Mouse (Mus musculus): ENCODE results near the gene Dpf3. TPM values are rescaled to one million over a fixed set of nuclear protein-coding genes. Genes with fewer than 3 reads are reported as not detected.

Gene Dpf3
- polyA plus RNA-seq, 1 experiment = 4.0 TPM

DNA sequence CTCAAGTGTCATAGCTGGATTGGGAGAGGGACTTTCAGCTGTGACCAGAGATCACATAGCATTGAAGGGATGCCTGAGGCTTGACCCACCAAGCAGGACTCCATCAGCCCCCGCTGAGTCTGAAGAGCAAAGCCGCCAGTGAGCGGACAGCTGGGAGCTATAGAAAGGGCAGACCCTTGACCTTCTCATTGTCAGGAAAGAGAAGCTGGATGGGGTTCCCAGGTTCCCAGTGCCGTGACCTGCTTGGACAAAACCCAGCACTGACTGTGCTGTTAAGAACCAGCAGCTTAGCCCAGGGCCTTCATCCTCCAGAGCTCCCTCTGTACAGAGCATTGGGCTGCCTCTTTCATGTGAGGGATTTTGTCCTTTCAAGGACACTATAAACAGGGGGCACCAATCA is 260.5 kb downstream of the Dpf3 start:
- TF ChIP-seq CTCF (conservative IDR thresholded peaks at IDR 0.05; ENCODE audit: insufficient read depth, insufficient read length, low read depth, low read length) (no peak), POLR2A (IDR thresholded peaks at IDR 0.05; ENCODE audit: low read depth, low read length) (no peak)
- Histone ChIP-seq H3K4me1 (ENCODE audit: control insufficient read depth, insufficient read depth, low read length) (no peaks in the 10 kb centered on the region), H3K4me3 (ENCODE audit: insufficient read depth, low read depth, low read length) (no peak overlapping the region), H3K27me3 (replicated peaks; ENCODE audit: control insufficient read depth, insufficient read depth, low read length) (no peaks in the 10 kb centered on the region), H3K27ac (ENCODE audit: insufficient read depth, low read depth, low read length) (no peak overlapping the region), H3K36me3 (ENCODE audit: control insufficient read depth, insufficient read depth, low read length) (no peaks in the 10 kb centered on the region)
- no peak for DNase-seq
- 83% methylated on average over 4 of the region's 4 CpGs for WGBS

DNA sequence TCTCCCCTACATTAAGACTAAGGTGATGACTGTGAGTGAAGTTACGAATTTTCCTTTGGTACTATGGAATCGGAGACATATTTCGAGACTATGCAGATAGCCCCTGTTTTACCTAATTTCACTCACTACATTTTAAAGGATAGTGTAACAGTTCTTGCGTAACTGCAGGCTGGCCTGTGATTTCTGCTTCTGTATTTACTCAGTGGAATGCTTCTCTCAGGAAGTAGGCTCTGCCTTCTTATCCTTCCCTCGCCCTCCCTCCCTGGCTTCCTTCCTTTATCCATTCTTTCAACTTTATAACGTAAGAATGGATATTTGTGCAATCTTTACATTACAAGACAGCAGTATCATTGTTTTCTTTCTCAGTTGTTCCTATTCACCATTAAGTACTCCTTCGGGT is 266.6 kb downstream of the Dpf3 start:
- no peaks in the 10 kb centered on the region for H3K27me3 ChIP-seq (replicated peaks; ENCODE audit: control insufficient read depth, insufficient read depth, low read length)
- no peak for DNase-seq
- H3K27ac ChIP-seq (ENCODE audit: insufficient read depth, low read depth, low read length) = no peak overlapping the region
- TF ChIP-seq CTCF (conservative IDR thresholded peaks at IDR 0.05; ENCODE audit: insufficient read depth, insufficient read length, low read depth, low read length) (no peak), POLR2A (IDR thresholded peaks at IDR 0.05; ENCODE audit: low read depth, low read length) (no peak)
- 74% methylated on average over 7 of the region's 7 CpGs for WGBS
- H3K36me3 ChIP-seq (ENCODE audit: control insufficient read depth, insufficient read depth, low read length) = no peaks in the 10 kb centered on the region
- H3K4me1 ChIP-seq (ENCODE audit: control insufficient read depth, insufficient read depth, low read length) = no peaks in the 10 kb centered on the region
- H3K4me3 ChIP-seq (ENCODE audit: insufficient read depth, low read depth, low read length) = no peak overlapping the region

DNA sequence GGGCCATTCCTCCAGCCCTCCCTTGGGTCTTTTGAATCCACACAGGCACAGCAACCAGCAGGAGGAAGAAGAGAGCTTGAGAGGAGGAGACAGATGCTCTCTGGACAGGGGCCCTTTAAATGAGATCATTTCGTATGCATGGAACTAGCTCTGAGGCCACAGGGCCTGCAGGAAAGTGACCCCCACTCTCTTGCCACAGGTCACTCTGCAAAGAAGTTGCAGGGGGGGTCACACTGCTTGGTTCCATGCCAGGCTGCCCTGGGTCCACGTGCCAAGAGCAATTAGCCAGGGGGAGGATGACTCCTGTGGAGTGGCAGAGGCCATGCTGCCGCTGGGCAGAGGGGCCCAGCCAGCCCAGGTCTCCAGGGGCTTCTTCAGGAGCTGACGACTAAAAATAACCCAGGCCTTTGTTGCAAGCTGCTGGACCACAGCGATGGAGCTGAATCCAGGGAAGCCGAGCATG is 273.6 kb downstream of the Dpf3 start:
- no peak for DNase-seq
- TF ChIP-seq CTCF (conservative IDR thresholded peaks at IDR 0.05; ENCODE audit: insufficient read depth, insufficient read length, low read depth, low read length) (no peak), POLR2A (IDR thresholded peaks at IDR 0.05; ENCODE audit: low read depth, low read length) (no peak)
- Histone ChIP-seq H3K36me3 (ENCODE audit: control insufficient read depth, insufficient read depth, low read length) (no peaks in the 10 kb centered on the region), H3K4me3 (ENCODE audit: insufficient read depth, low read depth, low read length) (no peak overlapping the region), H3K4me1 (ENCODE audit: control insufficient read depth, insufficient read depth, low read length) (no peaks in the 10 kb centered on the region), H3K27ac (ENCODE audit: insufficient read depth, low read depth, low read length) (no peak overlapping the region), H3K27me3 (replicated peaks; ENCODE audit: control insufficient read depth, insufficient read depth, low read length) (no peaks in the 10 kb centered on the region)
- 35% methylated on average over 6 of the region's 6 CpGs for WGBS

DNA sequence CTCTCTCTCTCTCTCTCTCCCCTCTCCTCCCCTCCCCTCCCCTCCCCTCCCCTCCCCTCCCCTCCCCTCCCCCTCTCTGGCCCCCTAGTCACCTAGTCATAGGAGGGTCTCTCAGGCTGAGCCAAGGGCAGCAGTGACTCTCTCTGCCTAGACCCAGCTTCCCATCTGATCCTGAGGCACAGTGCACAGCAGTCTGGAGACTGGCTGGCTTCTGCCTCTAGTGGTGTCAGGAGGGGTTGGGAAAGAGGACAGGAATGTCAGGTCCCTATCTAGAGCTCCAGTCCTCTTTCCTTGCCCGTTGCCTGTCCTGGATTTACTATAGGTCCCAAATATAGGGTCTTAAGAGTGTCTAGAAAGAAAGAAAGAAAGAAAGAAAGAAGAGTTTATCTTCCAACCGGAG is 275.5 kb downstream of the Dpf3 start:
- Histone ChIP-seq H3K4me3 (ENCODE audit: insufficient read depth, low read depth, low read length) (no peak overlapping the region), H3K27me3 (replicated peaks; ENCODE audit: control insufficient read depth, insufficient read depth, low read length) (no peaks in the 10 kb centered on the region), H3K36me3 (ENCODE audit: control insufficient read depth, insufficient read depth, low read length) (no peaks in the 10 kb centered on the region), H3K27ac (ENCODE audit: insufficient read depth, low read depth, low read length) (no peak overlapping the region), H3K4me1 (ENCODE audit: control insufficient read depth, insufficient read depth, low read length) (no peaks in the 10 kb centered on the region)
- TF ChIP-seq CTCF (conservative IDR thresholded peaks at IDR 0.05; ENCODE audit: insufficient read depth, insufficient read length, low read depth, low read length) (no peak), POLR2A (IDR thresholded peaks at IDR 0.05; ENCODE audit: low read depth, low read length) (no peak)
- WGBS = 87% methylated on average over 2 of the region's 2 CpGs
- no peak for DNase-seq

DNA sequence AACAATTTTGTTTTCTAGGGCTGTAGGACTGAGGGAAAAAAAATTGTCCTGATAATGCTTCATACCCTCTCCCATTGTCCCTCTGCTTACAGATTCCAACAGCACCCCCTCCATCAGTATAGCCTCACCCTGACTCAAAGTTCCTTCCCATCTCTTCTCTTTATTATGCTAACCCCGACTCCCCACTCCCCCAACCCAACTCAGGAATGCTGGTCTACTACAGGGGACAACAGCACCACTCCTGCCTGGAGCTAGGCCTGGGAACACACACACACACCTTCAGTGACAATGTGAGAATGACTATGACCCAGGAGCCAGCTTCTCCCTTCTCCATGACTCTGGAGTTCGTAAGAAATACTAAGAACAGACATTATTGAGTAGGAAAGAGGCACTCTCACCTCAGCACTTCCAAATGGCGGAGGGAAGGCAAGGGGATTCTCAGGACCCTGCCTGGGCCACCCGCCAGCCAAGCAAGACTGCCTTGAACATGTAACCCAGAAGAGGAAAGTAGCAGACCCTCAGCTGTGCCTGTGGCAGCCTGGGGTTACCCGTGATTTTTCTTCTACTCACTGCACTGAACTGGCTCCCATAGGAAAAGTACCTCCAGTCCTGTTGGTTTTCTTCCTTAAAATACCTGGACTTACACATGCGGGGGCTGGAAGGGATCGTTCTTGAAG is 276.2 kb downstream of the Dpf3 start:
- WGBS = 83% methylated on average over 7 of the region's 7 CpGs
- Histone ChIP-seq H3K4me1 (ENCODE audit: control insufficient read depth, insufficient read depth, low read length) (no peaks in the 10 kb centered on the region), H3K4me3 (ENCODE audit: insufficient read depth, low read depth, low read length) (no peak overlapping the region), H3K27me3 (replicated peaks; ENCODE audit: control insufficient read depth, insufficient read depth, low read length) (no peaks in the 10 kb centered on the region), H3K27ac (ENCODE audit: insufficient read depth, low read depth, low read length) (no peak overlapping the region), H3K36me3 (ENCODE audit: control insufficient read depth, insufficient read depth, low read length) (no peaks in the 10 kb centered on the region)
- TF ChIP-seq CTCF (conservative IDR thresholded peaks at IDR 0.05; ENCODE audit: insufficient read depth, insufficient read length, low read depth, low read length) (no peak), POLR2A (IDR thresholded peaks at IDR 0.05; ENCODE audit: low read depth, low read length) (no peak)
- DNase-seq = no peak

DNA sequence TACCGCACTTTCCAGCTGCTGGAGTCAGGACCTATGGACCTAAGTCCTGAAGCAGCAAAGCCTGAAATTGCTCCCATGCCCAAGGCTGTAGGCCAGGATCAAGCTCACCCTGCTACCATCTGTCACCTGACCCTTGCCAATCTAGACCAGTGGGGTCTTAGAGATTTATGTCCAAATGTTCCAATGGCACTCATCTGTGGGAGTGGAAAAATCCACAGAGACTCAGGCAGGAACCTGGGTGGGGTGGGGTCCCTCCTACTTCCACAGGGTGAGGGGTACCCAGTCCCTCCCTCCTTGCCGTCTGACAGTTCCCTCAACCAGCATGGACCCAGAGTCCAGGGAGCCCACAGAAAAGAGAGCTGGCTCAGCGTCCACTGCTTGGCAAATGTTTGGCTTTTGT is 276.8 kb downstream of the Dpf3 start:
- TF ChIP-seq POLR2A (IDR thresholded peaks at IDR 0.05; ENCODE audit: low read depth, low read length) (no peak), CTCF (conservative IDR thresholded peaks at IDR 0.05; ENCODE audit: insufficient read depth, insufficient read length, low read depth, low read length) (no peak)
- H3K4me1 ChIP-seq (ENCODE audit: control insufficient read depth, insufficient read depth, low read length) = no peaks in the 10 kb centered on the region
- 81% methylated on average over 3 of the region's 3 CpGs for WGBS
- H3K36me3 ChIP-seq (ENCODE audit: control insufficient read depth, insufficient read depth, low read length) = no peaks in the 10 kb centered on the region
- H3K27me3 ChIP-seq (replicated peaks; ENCODE audit: control insufficient read depth, insufficient read depth, low read length) = no peaks in the 10 kb centered on the region
- no peak for DNase-seq
- no peak overlapping the region for H3K4me3 ChIP-seq (ENCODE audit: insufficient read depth, low read depth, low read length)
- no peak overlapping the region for H3K27ac ChIP-seq (ENCODE audit: insufficient read depth, low read depth, low read length)

DNA sequence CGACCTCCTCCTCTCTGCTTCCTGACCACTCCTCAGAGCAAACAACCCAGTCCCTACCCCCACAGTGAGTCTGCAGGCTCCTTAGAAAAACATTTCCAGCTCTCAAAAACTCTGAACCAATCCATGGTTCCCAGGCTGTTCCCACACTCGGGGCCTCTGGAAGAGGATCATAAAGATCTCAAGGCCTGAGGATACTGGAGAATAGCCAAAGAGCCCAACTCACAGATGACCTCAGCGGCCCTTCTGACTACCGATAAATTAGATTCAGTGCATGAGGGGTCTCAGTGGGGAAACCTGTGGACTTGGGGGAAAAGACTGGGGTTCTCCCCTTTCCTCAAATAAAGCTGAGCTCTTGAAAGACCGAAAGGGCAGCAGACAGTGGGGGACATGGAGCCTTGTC is 277.2 kb downstream of the Dpf3 start:
- H3K4me1 ChIP-seq (ENCODE audit: control insufficient read depth, insufficient read depth, low read length) = no peaks in the 10 kb centered on the region
- no peak overlapping the region for H3K27ac ChIP-seq (ENCODE audit: insufficient read depth, low read depth, low read length)
- 70% methylated on average over 5 of the region's 5 CpGs for WGBS
- H3K36me3 ChIP-seq (ENCODE audit: control insufficient read depth, insufficient read depth, low read length) = no peaks in the 10 kb centered on the region
- no peak for TF ChIP-seq POLR2A (IDR thresholded peaks at IDR 0.05; ENCODE audit: low read depth, low read length)
- TF ChIP-seq CTCF (conservative IDR thresholded peaks at IDR 0.05; ENCODE audit: insufficient read depth, insufficient read length, low read depth, low read length) = no peak
- H3K27me3 ChIP-seq (replicated peaks; ENCODE audit: control insufficient read depth, insufficient read depth, low read length) = no peaks in the 10 kb centered on the region
- no peak overlapping the region for H3K4me3 ChIP-seq (ENCODE audit: insufficient read depth, low read depth, low read length)
- DNase-seq = no peak
